Mouse (Mus musculus) central nervous system, embryonic 11.5 days (tissue): ENCODE measurements around the gene Frmd8. TPM values are rescaled to one million over a fixed set of nuclear protein-coding genes. Genes with fewer than 3 reads are reported as not detected.

ENCODE experiments used
- polyA plus RNA-seq: library from polyadenylated mRNA; depleted of rRNA; stranded (reverse); fragments of >200 nt; gene quantifications from 2 replicates; pipeline ENCODE4 v1.2.3, GENCODE M21; 2012; rRNA removed

Gene Frmd8
- 22.2 and 23.3 TPM in 2 replicates for polyA plus RNA-seq

DNA sequence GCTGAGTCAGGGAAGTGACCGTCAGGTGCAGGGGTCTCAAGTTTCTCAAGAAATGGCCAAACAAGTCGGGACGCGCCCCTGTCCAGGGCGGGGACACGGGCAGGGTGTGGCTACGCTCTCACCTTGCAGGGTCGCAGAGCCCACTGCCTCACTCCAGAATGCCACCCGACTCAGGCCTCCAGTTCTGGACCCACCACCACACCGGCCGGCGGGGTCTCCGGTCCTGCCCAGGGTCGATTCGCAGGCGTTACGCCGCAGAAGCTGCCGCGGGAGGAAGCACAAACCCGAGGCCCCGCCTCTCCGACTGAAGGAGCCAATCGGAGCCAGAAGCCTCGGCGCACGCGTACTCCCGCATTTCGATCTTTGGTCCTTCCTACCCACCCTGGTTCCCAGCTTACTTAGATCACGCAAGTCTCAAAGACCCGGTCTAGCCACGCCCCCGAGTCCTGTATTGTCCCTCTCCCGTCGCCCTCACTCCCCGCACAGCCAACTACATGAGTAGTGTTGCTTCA, at the start of gene Frmd8:
Gene Frmd8, minus strand, starts transcription at position 306 of the 512 bp plus-strand sequence.

GRCm38 (mm10) chr19:5924713-5925093, 49.6 kb upstream of the Frmd8 start, which contains the start of gene Cdc42ep2:
TSS of gene Cdc42ep2 (minus strand) at chr19:5924816.

DNA sequence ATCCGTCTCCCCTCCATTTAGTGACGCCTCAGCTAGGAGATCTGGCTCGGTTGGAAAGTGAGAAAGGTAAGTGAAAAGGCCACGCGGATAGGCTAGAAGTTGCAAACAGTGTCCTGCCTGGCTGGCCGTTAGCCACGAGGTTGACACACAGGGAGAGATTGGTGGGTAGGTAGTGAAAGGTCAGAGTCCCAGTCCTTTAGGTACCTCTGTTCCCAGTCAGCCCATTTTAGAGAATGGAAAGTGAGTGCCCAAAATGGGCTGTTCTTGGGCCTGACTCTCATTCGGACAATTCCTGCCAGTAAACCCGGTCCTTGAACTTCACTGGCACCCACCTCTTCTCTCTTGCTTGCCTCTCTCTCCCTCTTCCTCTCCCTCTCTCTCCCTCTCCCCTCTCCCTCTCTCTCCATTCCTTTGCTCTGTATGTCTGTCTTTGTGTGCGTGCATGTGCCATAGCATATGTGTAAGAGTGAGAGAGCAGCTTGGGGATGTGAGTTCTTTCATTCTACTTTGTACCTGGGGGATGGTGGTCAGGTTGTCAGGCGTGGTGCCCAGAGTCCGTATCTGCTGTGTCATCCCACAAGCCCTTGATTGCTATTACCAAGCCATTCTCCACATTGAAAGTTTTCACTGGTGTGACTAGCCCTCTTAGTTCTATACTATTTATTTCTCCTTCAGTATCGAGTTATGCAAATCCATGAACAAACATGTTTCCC, 38.1 kb upstream of the Frmd8 start, which contains the start of gene Dpf2:
Gene Dpf2, minus strand, starts transcription at position 4 of the 713 bp plus-strand sequence.

GRCm38 (mm10) chr19:5894002-5894678, 19.1 kb upstream of the Frmd8 start, which contains the start of gene Tigd3:
TSS of gene Tigd3 (minus strand) at chr19:5894149.

GRCm38 (mm10) chr19:5877618-5878361, 2.7 kb upstream of the Frmd8 start, which contains the start of gene Slc25a45:
TSS of gene Slc25a45 (plus strand) at chr19:5877808.

Other genes starting within 250 kb of the Frmd8 start
- gene Rela, start 237.8 kb downstream of the Frmd8 start, polyA plus RNA-seq: 27.4 and 40.6 TPM in 2 replicates
- 35.6 and 40.2 TPM in 2 replicates for gene Sipa1, start 211.6 kb downstream of the Frmd8 start, polyA plus RNA-seq
- gene Map3k11, start 186.5 kb downstream of the Frmd8 start, polyA plus RNA-seq: 28.3 and 30.6 TPM in 2 replicates
- 79.9 and 82.1 TPM in 2 replicates for gene Pcnx3, start 186.4 kb downstream of the Frmd8 start, polyA plus RNA-seq
- 0.05 TPM in 1 of 2 replicates, not detected in the other for gene Kcnk7, start 170.9 kb downstream of the Frmd8 start, polyA plus RNA-seq
- 22.1 and 44.1 TPM in 2 replicates for gene Ehbp1l1, start 149.0 kb downstream of the Frmd8 start, polyA plus RNA-seq
- 139 and 148 TPM in 2 replicates for gene Fam89b, start 145.6 kb downstream of the Frmd8 start, polyA plus RNA-seq
- gene Ltbp3, start 134.4 kb downstream of the Frmd8 start, polyA plus RNA-seq: 25.0 and 41.3 TPM in 2 replicates
- 75.2 and 92.9 TPM in 2 replicates for gene Scyl1, start 103.9 kb downstream of the Frmd8 start, polyA plus RNA-seq
- 2.3 and 3.2 TPM in 2 replicates for gene Slc25a45, start 2.5 kb upstream of the Frmd8 start, polyA plus RNA-seq
- gene Tigd3, start 18.9 kb upstream of the Frmd8 start, polyA plus RNA-seq: 9.3 and 9.8 TPM in 2 replicates
- gene Dpf2, start 37.7 kb upstream of the Frmd8 start, polyA plus RNA-seq: 187 and 201 TPM in 2 replicates
- 2.4 and 2.9 TPM in 2 replicates for gene Cdc42ep2, start 49.5 kb upstream of the Frmd8 start, polyA plus RNA-seq
- gene Pola2, start 88.9 kb upstream of the Frmd8 start, polyA plus RNA-seq: 74.4 and 80.7 TPM in 2 replicates
- gene Slc22a20, start 110.9 kb upstream of the Frmd8 start, polyA plus RNA-seq: not detected in 2 replicates
- gene Capn1, start 140.6 kb upstream of the Frmd8 start, polyA plus RNA-seq: 5.6 and 7.9 TPM in 2 replicates
- 29.2 and 32.8 TPM in 2 replicates for gene Syvn1, start 171.3 kb upstream of the Frmd8 start, polyA plus RNA-seq
- gene Mrpl49, start 182.5 kb upstream of the Frmd8 start, polyA plus RNA-seq: 53.7 and 58.8 TPM in 2 replicates
- gene Fau, start 182.6 kb upstream of the Frmd8 start, polyA plus RNA-seq: 1,645 and 2,151 TPM in 2 replicates
- 27.7 and 31.3 TPM in 2 replicates for gene Znhit2, start 185.9 kb upstream of the Frmd8 start, polyA plus RNA-seq
- gene Tm7sf2, start 193.1 kb upstream of the Frmd8 start, polyA plus RNA-seq: 42.8 and 53.5 TPM in 2 replicates
- gene Vps51, start 202.0 kb upstream of the Frmd8 start, polyA plus RNA-seq: 74.8 and 88.1 TPM in 2 replicates
- gene Tmem262, start 204.8 kb upstream of the Frmd8 start, polyA plus RNA-seq: 0.16 and 0.39 TPM in 2 replicates
- 0.67 and 1.7 TPM in 2 replicates for gene Gm28374, start 207.0 kb upstream of the Frmd8 start, polyA plus RNA-seq
- 47.5 and 73.8 TPM in 2 replicates for gene Zfpl1, start 209.7 kb upstream of the Frmd8 start, polyA plus RNA-seq
- 35.9 and 39.7 TPM in 2 replicates for gene Cdca5, start 209.7 kb upstream of the Frmd8 start, polyA plus RNA-seq
- gene AC131692.1, start 219.1 kb upstream of the Frmd8 start, polyA plus RNA-seq: 1.3 and 1.6 TPM in 2 replicates
- 2.8 and 3.9 TPM in 2 replicates for gene Naaladl1, start 230.5 kb upstream of the Frmd8 start, polyA plus RNA-seq
- gene Sac3d1, start 243.4 kb upstream of the Frmd8 start, polyA plus RNA-seq: 41.9 and 69.7 TPM in 2 replicates